Mouse (Mus musculus): Measurements from ENCODE around the gene Fgfr2. TPM values are rescaled to one million over a fixed set of nuclear protein-coding genes. Genes with fewer than 3 reads are reported as not detected.

The Fgfr2 gene
- polyA plus RNA-seq, 1 experiment, result 114 TPM

- no peaks in the 10 kb centered on the region for H3K4me1 ChIP-seq (ENCODE audit: control insufficient read depth, insufficient read depth, low read length)
- TF ChIP-seq POLR2A (IDR thresholded peaks at IDR 0.05; ENCODE audit: borderline replicate concordance, extremely low read depth, low read depth, low read length), result no peak
- no peak for TF ChIP-seq CTCF (IDR thresholded peaks at IDR 0.05; ENCODE audit: insufficient read depth, low read length)
- no peak for DNase-seq
- WGBS, result 94% methylated on average over 14 of the region's 14 CpGs
- H3K4me3 ChIP-seq (replicated peaks; ENCODE audit: extremely low read depth, low read depth, low read length), result no peak overlapping the region
Measured at GRCm38 (mm10) chr7:131187996-131188395, 1935.2 kb downstream of the Fgfr2 start.

- no peaks in the 10 kb centered on the region for H3K4me1 ChIP-seq (ENCODE audit: control insufficient read depth, insufficient read depth, low read length)
- DNase-seq, result no peak
- no peak for TF ChIP-seq CTCF (IDR thresholded peaks at IDR 0.05; ENCODE audit: insufficient read depth, low read length)
- TF ChIP-seq POLR2A (IDR thresholded peaks at IDR 0.05; ENCODE audit: borderline replicate concordance, extremely low read depth, low read depth, low read length), result no peak
- no peak overlapping the region for H3K4me3 ChIP-seq (replicated peaks; ENCODE audit: extremely low read depth, low read depth, low read length)
- WGBS, result 49% methylated on average over 8 of the region's 8 CpGs
Measured at GRCm38 (mm10) chr7:131187047-131187446, 1936.1 kb downstream of the Fgfr2 start.

- DNase-seq, result no peak
- 66% methylated on average over 8 of the region's 8 CpGs for WGBS
- TF ChIP-seq CTCF (IDR thresholded peaks at IDR 0.05; ENCODE audit: insufficient read depth, low read length) (no peak), POLR2A (IDR thresholded peaks at IDR 0.05; ENCODE audit: borderline replicate concordance, extremely low read depth, low read depth, low read length) (no peak)
- Histone ChIP-seq H3K4me3 (replicated peaks; ENCODE audit: extremely low read depth, low read depth, low read length) (no peak overlapping the region), H3K4me1 (ENCODE audit: control insufficient read depth, insufficient read depth, low read length) (no peaks in the 10 kb centered on the region)
Measured at GRCm38 (mm10) chr7:131184339-131184738, 1938.8 kb downstream of the Fgfr2 start.

DNA sequence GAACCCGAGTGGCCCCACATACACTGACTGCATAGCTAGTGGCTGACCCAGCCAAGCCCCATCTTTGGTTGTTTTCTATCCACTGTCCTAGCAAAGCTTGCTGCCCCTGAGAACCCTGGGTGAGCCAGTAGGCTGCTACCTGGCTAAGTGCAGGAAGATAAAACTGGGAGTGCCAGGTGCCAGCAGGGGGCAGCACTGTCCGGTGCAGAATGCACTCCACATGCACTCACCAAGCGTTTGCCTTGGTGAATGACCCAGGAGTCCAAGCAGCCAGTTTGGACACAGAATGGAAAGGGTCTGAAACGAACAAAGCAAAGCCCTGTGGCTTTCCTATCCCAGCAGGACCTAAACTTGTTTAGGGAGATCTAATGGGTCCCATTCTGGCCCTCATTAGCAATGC is 1940.5 kb downstream of the Fgfr2 start:
- peak; percentile 54 for DNase-seq
- H3K4me1 ChIP-seq (ENCODE audit: control insufficient read depth, insufficient read depth, low read length), result no peaks in the 10 kb centered on the region
- WGBS, result 47% methylated on average over 4 of the region's 4 CpGs
- H3K4me3 ChIP-seq (replicated peaks; ENCODE audit: extremely low read depth, low read depth, low read length), result no peak overlapping the region
- TF ChIP-seq CTCF (IDR thresholded peaks at IDR 0.05; ENCODE audit: insufficient read depth, low read length) (peak; percentile 62; the same call in 1 of the 2 replicates), POLR2A (IDR thresholded peaks at IDR 0.05; ENCODE audit: borderline replicate concordance, extremely low read depth, low read depth, low read length) (no peak)

GRCm38 (mm10) chr7:131174121-131174520 is 1949.0 kb downstream of the Fgfr2 start, which contains the start of gene 5430419D17Rik:
Gene 5430419D17Rik, plus strand, starts transcription at chr7:131174402.
- no peak for DNase-seq
- WGBS, result 69% methylated on average over 9 of the region's 9 CpGs
- no peak for TF ChIP-seq CTCF (IDR thresholded peaks at IDR 0.05; ENCODE audit: insufficient read depth, low read length)
- no peak for TF ChIP-seq POLR2A (IDR thresholded peaks at IDR 0.05; ENCODE audit: borderline replicate concordance, extremely low read depth, low read depth, low read length)
- H3K4me3 ChIP-seq (replicated peaks; ENCODE audit: extremely low read depth, low read depth, low read length), result no peak within 1 kb of the TSS
- no peaks in the 10 kb centered on the region for H3K4me1 ChIP-seq (ENCODE audit: control insufficient read depth, insufficient read depth, low read length)

GRCm38 (mm10) chr7:131169099-131169498 is 1954.1 kb downstream of the Fgfr2 start:
- no peaks in the 10 kb centered on the region for H3K4me1 ChIP-seq (ENCODE audit: control insufficient read depth, insufficient read depth, low read length)
- no peak for DNase-seq
- H3K4me3 ChIP-seq (replicated peaks; ENCODE audit: extremely low read depth, low read depth, low read length), result no peak overlapping the region
- 8% methylated on average over 2 of the region's 2 CpGs for WGBS
- TF ChIP-seq POLR2A (IDR thresholded peaks at IDR 0.05; ENCODE audit: borderline replicate concordance, extremely low read depth, low read depth, low read length) (no peak), CTCF (IDR thresholded peaks at IDR 0.05; ENCODE audit: insufficient read depth, low read length) (no peak)

- Histone ChIP-seq H3K4me1 (ENCODE audit: control insufficient read depth, insufficient read depth, low read length) (no peaks in the 10 kb centered on the region), H3K4me3 (replicated peaks; ENCODE audit: extremely low read depth, low read depth, low read length) (no peak overlapping the region)
- WGBS, result 73% methylated on average over 3 of the region's 3 CpGs
- TF ChIP-seq CTCF (IDR thresholded peaks at IDR 0.05; ENCODE audit: insufficient read depth, low read length) (no peak), POLR2A (IDR thresholded peaks at IDR 0.05; ENCODE audit: borderline replicate concordance, extremely low read depth, low read depth, low read length) (no peak)
- DNase-seq, result no peak
Measured at GRCm38 (mm10) chr7:131167771-131168170, 1955.4 kb downstream of the Fgfr2 start.

DNA sequence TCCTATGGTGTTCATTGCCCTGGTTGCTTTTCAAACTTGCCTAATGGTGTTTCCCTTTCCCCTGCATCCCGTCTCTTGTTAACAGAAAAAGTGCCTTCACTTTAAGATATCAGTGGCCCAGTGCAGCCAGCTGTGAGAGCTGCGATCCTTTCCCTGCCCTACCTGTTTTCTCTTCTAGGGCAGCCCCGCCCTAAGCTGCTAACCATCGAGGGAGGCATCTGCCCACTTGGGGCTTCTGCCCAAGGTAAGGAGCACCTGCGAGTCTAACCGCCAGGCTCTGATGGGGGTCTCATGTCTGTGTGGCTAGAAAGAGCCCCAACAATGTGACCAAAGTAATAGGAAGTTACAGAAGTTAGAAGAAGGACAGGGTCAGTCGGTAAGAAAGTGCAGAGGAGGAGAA is 1960.9 kb downstream of the Fgfr2 start:
- no peak for DNase-seq
- TF ChIP-seq CTCF (IDR thresholded peaks at IDR 0.05; ENCODE audit: insufficient read depth, low read length) (no peak), POLR2A (IDR thresholded peaks at IDR 0.05; ENCODE audit: borderline replicate concordance, extremely low read depth, low read depth, low read length) (no peak)
- Histone ChIP-seq H3K4me3 (replicated peaks; ENCODE audit: extremely low read depth, low read depth, low read length) (no peak overlapping the region), H3K4me1 (ENCODE audit: control insufficient read depth, insufficient read depth, low read length) (no peaks in the 10 kb centered on the region)
- WGBS, result 51% methylated on average over 7 of the region's 7 CpGs

- no peak overlapping the region for H3K4me3 ChIP-seq (replicated peaks; ENCODE audit: extremely low read depth, low read depth, low read length)
- TF ChIP-seq CTCF (IDR thresholded peaks at IDR 0.05; ENCODE audit: insufficient read depth, low read length) (no peak), POLR2A (IDR thresholded peaks at IDR 0.05; ENCODE audit: borderline replicate concordance, extremely low read depth, low read depth, low read length) (no peak)
- DNase-seq, result no peak
- no peaks in the 10 kb centered on the region for H3K4me1 ChIP-seq (ENCODE audit: control insufficient read depth, insufficient read depth, low read length)
- WGBS, result 46% methylated on average over 5 of the region's 5 CpGs
Measured at GRCm38 (mm10) chr7:131153044-131153443, 1970.1 kb downstream of the Fgfr2 start.

DNA sequence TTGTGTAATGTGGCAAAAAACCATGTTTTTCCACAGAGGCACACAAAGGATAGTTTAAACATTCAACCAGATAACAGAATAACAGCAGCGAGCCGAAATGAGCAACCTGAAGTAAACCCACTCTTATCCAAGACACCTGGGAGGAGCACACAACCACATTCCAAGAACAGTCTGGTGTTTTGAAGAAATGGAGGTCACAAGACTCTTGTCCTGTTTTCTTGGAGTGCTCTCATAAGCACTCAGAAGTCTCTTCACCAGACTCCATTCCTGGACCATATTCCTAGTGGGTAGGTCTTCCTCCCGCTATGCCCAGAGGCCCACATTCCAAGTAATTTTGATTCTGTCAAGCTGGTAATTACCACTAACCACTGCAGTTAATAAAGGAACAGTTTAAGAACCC is 1973.0 kb downstream of the Fgfr2 start:
- DNase-seq, result no peak
- H3K4me1 ChIP-seq (ENCODE audit: control insufficient read depth, insufficient read depth, low read length), result no peaks in the 10 kb centered on the region
- H3K4me3 ChIP-seq (replicated peaks; ENCODE audit: extremely low read depth, low read depth, low read length), result no peak overlapping the region
- 62% methylated on average over 3 of the region's 3 CpGs for WGBS
- TF ChIP-seq CTCF (IDR thresholded peaks at IDR 0.05; ENCODE audit: insufficient read depth, low read length) (no peak), POLR2A (IDR thresholded peaks at IDR 0.05; ENCODE audit: borderline replicate concordance, extremely low read depth, low read depth, low read length) (no peak)
